Mouse (Mus musculus) heart, adult 18-20 months (tissue): ENCODE data around the gene Casp7. TPM values are rescaled to one million over a fixed set of nuclear protein-coding genes. Genes with fewer than 3 reads are reported as not detected.
"Not testable (repeated sequence)": the region's sequence is repeated elsewhere in the genome, so short reads cannot be mapped to it uniquely, and the experiment has no call there.

Experiments used
- DNase-seq, 2 experiments: peaks; one replicate each; pipeline ENCODE4 v3.0.0; 2021 to 2022; ENCODE audit warnings: mixed read lengths in 1 of 2
- long read RNA-seq, 2 experiments: library from polyadenylated mRNA; stranded (forward); transcript quantifications; one replicate each; pipeline ENCODE4 v2.0.0; 2021
- total RNA-seq, 2 experiments: library from RNA; stranded (reverse); gene quantifications; 2 replicates each; pipeline ENCODE4 v1.2.3; 2021

The Casp7 gene
- total RNA-seq = 10 to 100 TPM in 1 of 2 experiments, 1 to 10 TPM in 1; 9.1 to 12.2 TPM
- long read RNA-seq, experiment 1, partial matches to known transcripts = 0 of 7 reads
- long read RNA-seq, experiment 1, other reads (novel, unspliced or antisense) = 0 of 7 reads
- long read RNA-seq, experiment 2, partial matches to known transcripts = 0 of 1 reads
- long read RNA-seq, experiment 2, other reads (novel, unspliced or antisense) = 0 of 1 reads

- DNase-seq = peak; percentile 82 to 85
Measured at GRCm38 (mm10) chr19:56396669-56397621, at the start of gene Casp7. Gene Casp7, plus strand, starts transcription at chr19:56397129.

- peak in 1 of 2 experiments; percentile 39 for DNase-seq
Measured at GRCm38 (mm10) chr19:56349295-56349694, 47.6 kb upstream of the Casp7 start.

GRCm38 (mm10) chr19:56353689-56354088 is 43.2 kb upstream of the Casp7 start:
- no peak for DNase-seq

GRCm38 (mm10) chr19:56355201-56355600 is 41.7 kb upstream of the Casp7 start:
- DNase-seq = no peak

GRCm38 (mm10) chr19:56356480-56357373 is 40.2 kb upstream of the Casp7 start:
- peak; percentile 73 to 87 for DNase-seq

GRCm38 (mm10) chr19:56357374-56357708 is 39.6 kb upstream of the Casp7 start:
- DNase-seq = not testable (repeated sequence)

- DNase-seq = no peak
Measured at GRCm38 (mm10) chr19:56358890-56359289, 38.0 kb upstream of the Casp7 start.

GRCm38 (mm10) chr19:56363721-56364460 is 33.0 kb upstream of the Casp7 start:
- DNase-seq = no peak

GRCm38 (mm10) chr19:56364563-56364962 is 32.4 kb upstream of the Casp7 start:
- DNase-seq = no peak

- DNase-seq = peak in 1 of 2 experiments; percentile 27
Measured at GRCm38 (mm10) chr19:56366168-56366567, 30.8 kb upstream of the Casp7 start.

- peak in 1 of 2 experiments; percentile 31 for DNase-seq
Measured at GRCm38 (mm10) chr19:56366625-56367024, 30.3 kb upstream of the Casp7 start.

GRCm38 (mm10) chr19:56367778-56368177 is 29.2 kb upstream of the Casp7 start:
- no peak for DNase-seq

GRCm38 (mm10) chr19:56368912-56369311 is 28.0 kb upstream of the Casp7 start:
- DNase-seq = no peak

- DNase-seq = no peak
Measured at GRCm38 (mm10) chr19:56370389-56371150, 26.4 kb upstream of the Casp7 start.

GRCm38 (mm10) chr19:56372226-56372625 is 24.7 kb upstream of the Casp7 start:
- DNase-seq = no peak

GRCm38 (mm10) chr19:56373246-56373645 is 23.7 kb upstream of the Casp7 start:
- no peak for DNase-seq

GRCm38 (mm10) chr19:56374011-56374410 is 22.9 kb upstream of the Casp7 start:
- no peak for DNase-seq

- DNase-seq = no peak
Measured at GRCm38 (mm10) chr19:56378007-56378406, 18.9 kb upstream of the Casp7 start.

GRCm38 (mm10) chr19:56378554-56379172 is 18.3 kb upstream of the Casp7 start:
- DNase-seq = peak; percentile 75 to 84

- DNase-seq = no peak
Measured at GRCm38 (mm10) chr19:56380341-56380740, 16.6 kb upstream of the Casp7 start.
